Mouse (Mus musculus) kidney, adult 2 months (tissue): Measurements from ENCODE around the gene Gm49337.

Experiments used
- CTCF ChIP-seq: fragments of 200-500 bp; conservative IDR thresholded peaks from 2 replicates; pipeline ENCODE4 v1.5.1; 2011; ENCODE audit warnings: low read depth, mild to moderate bottlenecking, control low read depth, low read length, moderate library complexity, mixed read lengths; ENCODE audit not compliant: insufficient read depth, insufficient read length
- POLR2A ChIP-seq: fragments of 200-500 bp; IDR thresholded peaks from one replicate; pipeline ENCODE4 v1.6.1; 2011; ENCODE audit warnings: low read depth, low read length, control low read depth

- TF ChIP-seq CTCF, result no peak
- no peak for TF ChIP-seq POLR2A
Measured at GRCm38 (mm10) chr4:116268220-116268619, 95.0 kb downstream of the Gm49337 start.
